In genomic region chr16:29205581-29205980, GRCm38 (mm10) we compare ENCODE assay signal across 19 mouse cellular contexts. TPM values are rescaled to one million over a fixed set of nuclear protein-coding genes. Genes with fewer than 3 reads are reported as not detected.
A peak's percentile ranks its signal among the peaks of the same experiment; 100 is the strongest.
DNase-seq lines count a peak whose midpoint lies in the region; ATAC-seq lines count a peak whose summit lies in the region.
"Had no signal": no experiment of that assay in that cellular context is flagged by ENCODE, and none has a peak within 500 bp of the region (broad histone marks: within the 10 kb centered on the region; RNA-seq: fewer than 3 reads in every experiment).

No protein-coding gene starts in this region.

- ATAC-seq in forebrain, embryonic 15.5 days (replicated peaks): peak; percentile 14; the same call in 1 of the 2 replicates
- no peak for ATAC-seq in forebrain, embryonic 13.5 days
- no peak for ATAC-seq in kidney, embryonic 15.5 days (replicated peaks; ENCODE audit: low FRiP score)
- ATAC-seq in midbrain, embryonic 15.5 days (replicated peaks): no peak
- ATAC-seq: CD4-positive, CD25-positive, alpha-beta regulatory T cell, adult 4 months had no signal

- peak overlapping the region; percentile 58 for H3K27ac ChIP-seq in forebrain, embryonic 15.5 days (replicated peaks)
- no peak overlapping the region for H3K27ac ChIP-seq in forebrain, embryonic 13.5 days
- no peak overlapping the region for H3K27ac ChIP-seq in kidney, embryonic 15.5 days
- 0 out of 2 replicates have a peak overlapping the region, but pooled peaks have one; percentile 62 for H3K27ac ChIP-seq in midbrain, embryonic 15.5 days
- no peak overlapping the region for H3K27ac ChIP-seq in midbrain, embryonic 10.5 days (replicated peaks)
- H3K27ac ChIP-seq: embryonic facial prominence, embryonic 10.5 days; heart, embryonic 13.5 days had no signal

- H3K27me3 ChIP-seq in forebrain, embryonic 15.5 days: no peaks in the 10 kb centered on the region
- H3K27me3 ChIP-seq in forebrain, embryonic 13.5 days: peaks cover 17% of the 10 kb centered on the region; the same call in 1 of the 2 replicates
- H3K27me3 ChIP-seq in kidney, embryonic 15.5 days: peaks cover 28% of the 10 kb centered on the region
- H3K27me3 ChIP-seq in midbrain, embryonic 15.5 days (replicated peaks): no peaks in the 10 kb centered on the region
- peaks cover 30% of the 10 kb centered on the region for H3K27me3 ChIP-seq in midbrain, embryonic 10.5 days (ENCODE audit: low read depth, poor library complexity, severe bottlenecking)

- H3K4me2 ChIP-seq in forebrain, embryonic 15.5 days (replicated peaks): no peak overlapping the region
- H3K4me2 ChIP-seq in forebrain, embryonic 13.5 days: no peak overlapping the region
- no peak overlapping the region for H3K4me2 ChIP-seq in kidney, embryonic 15.5 days
- H3K4me2 ChIP-seq in midbrain, embryonic 15.5 days: no peak overlapping the region
- H3K4me2 ChIP-seq: heart, embryonic 13.5 days had no signal

- 36% methylated on average over 2 of the region's 2 CpGs for WGBS in forebrain, embryonic 15.5 days
- 41% methylated on average over 2 of the region's 2 CpGs for WGBS in forebrain, embryonic 13.5 days
- WGBS in kidney, embryonic 15.5 days: 23% methylated on average over 2 of the region's 2 CpGs
- WGBS in midbrain, embryonic 15.5 days: 25% methylated on average over 2 of the region's 2 CpGs
- WGBS in midbrain, embryonic 10.5 days: 53% methylated on average over 2 of the region's 2 CpGs

- no peak overlapping the region for H3K4me3 ChIP-seq in forebrain, embryonic 15.5 days
- H3K4me3 ChIP-seq in forebrain, embryonic 13.5 days: no peak overlapping the region
- H3K4me3 ChIP-seq in kidney, embryonic 15.5 days (replicated peaks): no peak overlapping the region
- H3K4me3 ChIP-seq in midbrain, embryonic 15.5 days: no peak overlapping the region
- H3K4me3 ChIP-seq in midbrain, embryonic 10.5 days: no peak overlapping the region
- H3K4me3 ChIP-seq: embryonic facial prominence, embryonic 10.5 days; heart, embryonic 13.5 days had no signal

- peak; percentile 11 for DNase-seq in kidney, adult 18-20 months
- DNase-seq in kidney, postnatal 25 days: no peak
- DNase-seq in kidney, postnatal 14 days: peak; percentile 13
- no peak for DNase-seq in midbrain, embryonic 10.5 days (ENCODE audit: low spot score)
- DNase-seq: adrenal gland, adult 8-10 months; adrenal gland, postnatal 36 days; B cell, adult 2 months; cerebellum, adult 2 months; gastrocnemius, postnatal 36 days; heart, adult 11 months; heart, postnatal 36 days had no signal

- H3K36me3 ChIP-seq in forebrain, embryonic 15.5 days: no peaks in the 10 kb centered on the region
- no peaks in the 10 kb centered on the region for H3K36me3 ChIP-seq in forebrain, embryonic 13.5 days (ENCODE audit: poor library complexity, severe bottlenecking)
- H3K36me3 ChIP-seq in kidney, embryonic 15.5 days: no peaks in the 10 kb centered on the region
- H3K36me3 ChIP-seq in midbrain, embryonic 15.5 days (replicated peaks): no peaks in the 10 kb centered on the region
- no peaks in the 10 kb centered on the region for H3K36me3 ChIP-seq in midbrain, embryonic 10.5 days
- H3K36me3 ChIP-seq: embryonic facial prominence, embryonic 10.5 days; G1E; heart, embryonic 13.5 days had no signal

- H3K4me1 ChIP-seq in forebrain, embryonic 15.5 days: peaks cover 24% of the 10 kb centered on the region
- peaks cover 5% of the 10 kb centered on the region; the same call in 1 of the 2 replicates for H3K4me1 ChIP-seq in forebrain, embryonic 13.5 days
- peaks cover 11% of the 10 kb centered on the region for H3K4me1 ChIP-seq in kidney, embryonic 15.5 days
- peaks cover 14% of the 10 kb centered on the region for H3K4me1 ChIP-seq in midbrain, embryonic 15.5 days
- H3K4me1 ChIP-seq in midbrain, embryonic 10.5 days: peaks cover 11% of the 10 kb centered on the region

- H3K9me3 ChIP-seq in forebrain, embryonic 15.5 days: no peaks in the 10 kb centered on the region
- no peaks in the 10 kb centered on the region for H3K9me3 ChIP-seq in forebrain, embryonic 13.5 days (replicated peaks)
- H3K9me3 ChIP-seq in kidney, embryonic 15.5 days (replicated peaks): no peaks in the 10 kb centered on the region
- no peaks in the 10 kb centered on the region for H3K9me3 ChIP-seq in midbrain, embryonic 15.5 days
- no peaks in the 10 kb centered on the region for H3K9me3 ChIP-seq in midbrain, embryonic 10.5 days (replicated peaks)
- H3K9me3 ChIP-seq: embryonic facial prominence, embryonic 10.5 days; heart, embryonic 13.5 days had no signal

- no peak overlapping the region for H3K9ac ChIP-seq in forebrain, embryonic 15.5 days (replicated peaks)
- no peak overlapping the region for H3K9ac ChIP-seq in forebrain, embryonic 13.5 days
- no peak overlapping the region for H3K9ac ChIP-seq in kidney, embryonic 15.5 days
- H3K9ac ChIP-seq in midbrain, embryonic 15.5 days: no peak overlapping the region
- H3K9ac ChIP-seq: heart, embryonic 13.5 days had no signal

RNA-seq across cellular contexts. Expression of gene Hrasls, which starts 3.9 kb away (rescaled TPM):
- 3.0 and 4.8 TPM in 2 replicates for polyA plus RNA-seq in forebrain, embryonic 15.5 days (2015; fragmentation: Nextera tagmentation; extraction: Ambion mirVana)
- polyA plus RNA-seq in forebrain, embryonic 13.5 days (2015; fragmentation: Nextera tagmentation; extraction: Ambion mirVana): 1.8 and 2.1 TPM in 2 replicates
- 0.62 and 0.63 TPM in 2 replicates for polyA plus RNA-seq in kidney, embryonic 15.5 days (2015; fragmentation: Nextera tagmentation; extraction: Ambion mirVana)
- polyA plus RNA-seq in midbrain, embryonic 15.5 days (2015; fragmentation: Nextera tagmentation; extraction: Ambion mirVana): 4.7 and 4.8 TPM in 2 replicates
- 1.5 and 2.2 TPM in 2 replicates for polyA plus RNA-seq in midbrain, embryonic 10.5 days (2016; fragmentation: Nextera tagmentation; extraction: Ambion mirVana)
- polyA plus RNA-seq: CD4-positive, CD25-positive, alpha-beta regulatory T cell, adult 4 months; G1E had no signal

Comparison
In these comparisons a context has a peak if more than half of its experiments do, and no peak if none do; other contexts are left out.
1. H3K27ac ChIP-seq: peak in forebrain, embryonic 15.5 days (single experiment) and midbrain, embryonic 15.5 days (single experiment); none in forebrain, embryonic 13.5 days (single experiment), kidney, embryonic 15.5 days (single experiment) and midbrain, embryonic 10.5 days (single experiment).
2. DNase-seq: peak in kidney, adult 18-20 months (single experiment) and kidney, postnatal 14 days (single experiment); none in kidney, postnatal 25 days (0 of 2) and midbrain, embryonic 10.5 days (single experiment).